Mouse (Mus musculus) right cerebral cortex, adult 18-20 months (tissue): ENCODE measurements at regions not wholly inside any gene's neighbourhood (a gene's known extent, or its start where the extent isn't known, plus 50 kb on each side); places are given as distances from the start of the nearest gene placed in this dataset.
A peak's percentile ranks its signal among the peaks of the same experiment; 100 is the strongest.

Experiments
- DNase-seq: peaks from one replicate; pipeline ENCODE4 v3.0.0; 2022; ENCODE audit warnings: mixed read lengths

GRCm38 (mm10) chr5:62939050-62939449 lies 125.4 kb downstream of the Dthd1 start:
- peak; percentile 24 for DNase-seq
